Mouse (Mus musculus) R1 (cell line): ENCODE measurements around the gene Fam13c.

Source experiments
- DNase-seq: peaks from one replicate; pipeline ENCODE4 v3.0.0-alpha.2; 2018; ENCODE audit warnings: low read depth, low spot score

Fam13c gene

DNA sequence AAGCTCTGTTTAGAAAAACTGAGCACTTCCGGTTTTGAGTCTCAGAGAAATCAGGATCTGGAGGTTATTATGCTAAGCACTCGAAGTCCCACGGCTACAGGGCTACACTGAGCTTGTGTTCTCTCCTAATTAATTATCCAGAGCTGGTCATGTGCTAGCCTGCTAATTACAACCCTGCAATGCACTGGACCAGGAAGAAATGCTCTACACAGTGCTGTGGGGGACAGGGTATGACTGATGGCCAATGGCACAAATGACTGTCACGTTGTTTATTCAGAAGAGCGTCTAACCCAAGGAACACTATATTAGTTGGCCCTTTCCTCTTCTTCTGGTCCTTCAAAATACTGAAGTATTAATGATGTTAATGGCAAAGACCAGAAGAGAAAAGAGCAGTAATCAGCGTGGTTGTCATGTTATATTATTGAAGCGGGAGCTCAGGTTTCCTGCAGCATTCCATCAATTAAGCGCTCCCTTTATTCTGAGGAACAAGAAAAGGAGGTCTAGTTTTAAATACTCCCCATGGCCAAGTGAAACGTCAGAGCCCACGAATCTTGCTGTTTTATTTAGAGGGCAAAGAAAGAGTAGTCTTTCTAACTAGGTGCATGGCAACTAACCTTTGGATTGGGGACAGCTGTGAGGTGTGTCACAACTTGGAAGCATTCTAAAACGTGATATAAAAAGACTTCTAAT is 18.4 kb downstream of the Fam13c start:
- DNase-seq = no peak

DNA sequence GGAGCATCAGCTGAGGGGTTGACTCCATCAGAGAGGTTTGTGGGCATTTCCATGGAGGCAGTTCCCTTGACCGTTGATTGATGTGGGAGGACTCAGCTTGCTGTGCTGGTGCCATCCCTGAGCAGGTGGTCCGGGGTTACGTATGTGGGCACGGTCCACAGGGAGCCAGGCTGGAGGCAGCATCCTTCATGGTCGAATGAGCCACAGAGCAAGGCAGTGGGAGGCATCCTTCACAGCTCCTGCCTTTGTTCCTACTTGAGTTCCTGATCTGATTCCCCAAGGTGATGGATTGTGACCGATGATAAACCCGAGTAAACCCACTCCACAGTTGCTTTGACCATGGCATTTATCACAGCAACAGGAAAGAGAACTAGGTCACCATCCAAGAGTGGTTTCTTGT is 25.4 kb downstream of the Fam13c start:
- DNase-seq = no peak

DNA sequence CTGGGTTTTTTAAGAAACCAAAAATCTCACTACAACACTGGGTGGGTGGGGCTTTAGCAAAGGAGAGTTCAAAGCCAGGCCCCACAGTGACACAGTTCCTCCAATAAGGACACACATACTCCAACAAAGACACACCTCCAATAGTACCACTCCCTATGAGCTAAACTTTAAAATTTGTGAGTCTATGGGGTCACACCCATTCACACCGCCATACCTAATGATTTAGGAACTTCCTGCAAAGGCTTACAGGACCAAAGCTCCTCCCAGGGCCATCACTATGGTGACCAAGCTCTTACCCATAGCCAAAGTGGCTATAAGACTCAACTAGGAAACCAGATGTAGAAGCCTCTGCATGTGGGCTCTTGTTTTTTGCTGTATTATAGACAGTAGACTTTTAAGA is 30.6 kb downstream of the Fam13c start:
- peak; percentile 92 for DNase-seq

DNA sequence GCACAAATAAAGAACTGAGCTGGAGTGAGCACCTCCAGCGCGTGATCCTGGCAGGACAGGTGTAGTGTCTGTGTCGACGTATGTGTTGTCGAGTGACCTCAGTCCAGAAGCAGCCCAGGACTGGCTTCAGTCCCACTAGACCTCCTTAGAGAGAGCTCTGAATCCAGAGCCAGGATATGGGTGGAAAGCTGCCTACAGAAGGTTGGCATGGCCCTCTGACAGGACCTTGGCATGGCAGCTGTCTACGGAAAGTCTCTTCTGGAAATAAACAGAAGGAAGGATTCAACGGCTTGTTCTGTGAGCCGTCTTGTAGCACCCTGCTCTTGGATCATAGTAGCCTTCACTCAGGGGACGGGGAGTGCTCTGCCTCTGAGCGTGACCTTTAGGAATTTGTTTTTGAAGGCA is 37.5 kb downstream of the Fam13c start:
- DNase-seq = no peak

DNA sequence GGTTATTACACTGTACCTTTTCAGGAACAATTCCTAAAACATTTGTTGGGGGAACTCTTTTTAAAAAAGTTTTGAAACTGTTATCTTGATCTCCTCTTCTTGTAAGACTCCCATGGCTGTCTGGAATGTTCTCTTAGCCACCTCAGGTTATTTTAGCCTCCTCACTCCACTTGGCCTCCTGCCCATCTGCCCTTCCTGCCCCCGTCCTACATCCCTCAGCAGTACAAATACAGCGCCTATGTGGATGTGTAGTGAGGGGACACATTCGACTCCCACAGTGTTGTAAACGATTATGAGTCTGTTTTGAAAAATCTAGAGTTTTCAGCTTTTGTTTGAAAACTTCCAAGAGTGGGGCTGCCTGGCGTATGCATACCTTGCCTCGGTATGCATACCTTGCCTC is 43.5 kb downstream of the Fam13c start:
- DNase-seq = no peak

DNA sequence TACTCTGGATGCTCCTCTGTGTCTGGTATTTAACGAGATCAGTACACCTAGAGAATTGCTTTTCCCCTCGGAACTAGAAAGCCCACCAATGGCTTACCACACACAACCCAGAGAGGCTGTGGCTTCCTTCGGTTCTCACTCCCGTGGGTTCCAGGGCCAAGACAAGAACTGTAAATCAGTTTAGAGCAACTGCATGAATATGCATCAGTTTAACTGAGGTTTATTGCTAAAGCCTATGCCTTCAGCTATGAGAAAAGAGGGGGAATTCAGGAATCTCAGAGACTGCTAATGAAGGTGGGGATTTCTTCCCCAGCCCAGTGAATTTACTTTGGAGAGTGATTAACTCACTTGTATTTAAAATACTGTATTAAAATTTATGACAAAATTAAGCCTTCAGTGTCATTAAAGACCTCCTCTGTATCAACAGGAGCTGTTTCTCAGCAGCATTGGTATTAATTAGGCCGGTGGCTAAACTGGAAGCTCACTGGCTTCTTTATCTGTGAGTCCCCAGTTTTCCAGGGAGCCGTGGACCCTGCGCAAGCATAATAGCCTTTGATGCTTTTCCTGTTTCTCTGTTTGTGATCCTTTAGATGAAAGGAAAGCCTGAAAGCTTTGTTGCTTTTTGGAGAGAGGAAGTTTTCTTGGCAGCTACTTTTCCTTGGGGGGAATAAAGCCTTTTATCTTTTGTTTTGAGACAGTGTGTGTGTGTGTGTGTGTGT is 44.4 kb downstream of the Fam13c start:
- DNase-seq = no peak

DNA sequence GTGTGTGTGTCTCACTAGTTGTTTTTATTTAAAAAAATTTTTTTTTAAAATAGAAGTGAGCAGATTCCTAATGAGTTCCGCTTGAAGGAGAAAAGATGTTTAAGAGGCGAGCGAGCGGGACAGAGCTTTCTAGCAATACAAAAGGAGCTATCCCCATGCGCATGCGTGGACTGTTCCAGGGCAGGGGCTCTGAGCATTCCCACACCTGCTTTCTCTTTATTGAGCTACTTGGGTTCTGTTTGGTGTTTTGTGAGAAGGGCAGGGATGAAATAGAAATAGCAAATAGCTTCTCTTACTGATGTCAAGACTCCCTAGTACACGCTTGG is 45.0 kb downstream of the Fam13c start:
- DNase-seq = peak; percentile 57

DNA sequence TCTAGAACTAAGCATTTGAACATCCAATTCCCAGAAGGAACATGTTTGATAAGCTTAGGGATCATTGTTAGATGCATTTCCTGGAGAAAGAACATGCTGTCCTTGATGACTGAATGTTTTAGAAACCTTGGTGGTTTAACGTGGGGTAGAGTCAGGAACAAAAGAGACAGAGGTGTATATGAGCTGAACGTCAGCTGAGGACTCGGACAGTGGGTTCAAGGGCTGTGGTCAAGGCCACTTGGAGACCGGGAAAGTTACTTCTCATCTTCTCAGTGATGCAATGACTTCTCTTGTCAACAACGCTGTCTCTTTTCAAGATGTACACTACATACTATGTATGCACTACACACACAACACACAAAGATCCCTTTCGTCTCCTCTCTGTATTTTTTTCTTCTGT is 46.4 kb downstream of the Fam13c start:
- no peak for DNase-seq

DNA sequence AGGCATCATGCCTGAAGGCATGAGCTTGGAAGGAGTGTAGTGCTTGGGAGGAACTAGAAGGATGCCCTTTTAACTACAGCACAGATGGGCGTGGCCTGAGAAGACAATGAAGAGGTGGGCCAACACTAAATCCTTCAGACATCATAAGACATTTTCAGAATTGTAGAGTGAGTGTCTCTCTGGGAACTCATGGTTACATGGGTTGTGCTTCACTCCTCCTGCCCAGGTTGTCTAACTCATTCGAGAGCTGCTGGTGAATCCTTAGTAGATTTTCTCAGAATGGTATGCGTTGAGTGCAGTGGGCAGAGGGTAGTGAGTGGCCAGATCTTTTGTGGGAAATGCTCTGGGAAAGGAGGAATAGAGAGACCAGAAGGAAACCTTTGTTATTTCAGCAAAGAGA is 53.6 kb downstream of the Fam13c start:
- DNase-seq = no peak

DNA sequence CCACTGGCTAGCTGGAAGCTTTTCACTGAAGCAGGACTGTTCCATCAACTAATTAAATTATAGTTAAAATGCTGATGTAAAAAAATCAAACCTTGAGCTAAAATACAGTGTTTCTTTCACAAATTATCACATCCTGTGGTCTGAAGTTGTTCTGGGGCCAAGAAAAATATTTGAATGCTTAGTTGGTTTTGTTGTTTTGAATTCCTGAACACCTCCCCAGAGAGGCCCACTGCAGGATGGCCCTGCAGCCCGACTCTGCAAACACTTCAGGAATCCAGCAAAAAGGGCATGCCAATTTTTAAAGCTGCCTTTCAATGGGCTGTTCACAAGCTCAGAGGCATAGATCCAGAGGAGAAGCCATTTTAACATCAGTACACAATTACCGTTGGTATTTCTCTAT is 54.2 kb downstream of the Fam13c start:
- no peak for DNase-seq

DNA sequence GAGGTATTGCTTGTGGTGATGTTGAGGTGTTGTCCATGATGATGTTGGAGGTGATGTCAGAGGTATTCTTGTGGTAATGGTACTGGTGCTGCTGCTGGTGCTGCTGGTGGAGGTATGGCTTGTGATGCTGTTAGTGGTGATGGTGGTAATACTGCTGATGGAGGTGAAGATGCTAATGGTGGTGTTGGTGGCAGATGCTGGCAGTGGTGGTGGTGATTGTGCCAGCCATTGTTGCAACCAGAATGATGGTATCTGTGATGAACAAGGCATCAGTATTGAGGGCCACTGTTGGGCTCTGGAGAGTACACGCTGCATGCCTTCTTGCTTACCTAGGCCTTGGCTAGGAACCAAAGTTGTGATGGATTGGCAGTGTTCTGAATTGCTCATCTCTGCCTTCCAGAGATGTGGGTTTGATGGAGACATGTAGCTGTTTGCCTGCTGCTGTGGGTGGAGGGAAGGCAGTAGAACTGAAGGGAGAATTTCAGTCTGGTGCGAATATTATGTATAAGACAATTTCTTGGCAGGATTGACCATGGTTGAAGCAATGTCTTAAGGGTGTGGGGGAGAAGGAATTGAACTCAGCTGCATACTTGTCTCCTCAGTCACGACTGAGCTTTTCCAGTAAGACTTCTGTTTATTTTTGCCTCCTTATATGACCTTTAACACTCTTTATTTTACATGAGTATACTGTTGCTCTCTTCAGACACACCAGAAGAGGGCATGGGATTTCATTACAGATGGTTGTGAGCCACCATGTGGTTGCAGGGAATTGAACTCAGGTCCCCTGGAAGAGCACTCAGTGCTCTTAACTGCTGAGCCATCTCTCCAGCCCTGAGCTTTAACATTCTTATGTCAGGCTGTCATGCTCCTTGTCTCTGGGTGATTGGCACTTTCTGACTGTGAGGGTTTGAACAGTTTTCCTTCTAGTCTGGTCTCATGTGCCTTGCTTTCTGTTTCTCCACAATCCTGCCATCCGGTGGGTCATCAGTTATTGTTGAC is 55.1 kb downstream of the Fam13c start:
- no peak for DNase-seq

DNA sequence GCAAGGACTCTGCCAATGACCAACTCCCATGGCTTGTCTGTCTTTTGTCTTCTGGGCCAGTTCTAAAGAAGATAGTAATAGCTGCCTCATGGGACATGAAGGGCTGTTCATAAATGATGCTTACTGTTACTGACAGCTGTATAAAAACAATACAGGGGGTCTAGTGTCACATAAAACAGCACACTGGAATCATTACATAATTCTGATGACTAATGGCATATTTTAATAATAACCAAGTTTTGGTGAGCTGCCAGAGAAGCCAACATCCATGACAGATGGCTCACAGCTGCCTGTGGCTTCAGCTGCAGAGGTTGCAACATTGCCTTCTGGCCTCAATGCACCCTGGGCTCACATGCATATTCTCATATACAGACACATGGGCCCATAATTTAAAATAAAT is 56.7 kb downstream of the Fam13c start:
- no peak for DNase-seq

DNA sequence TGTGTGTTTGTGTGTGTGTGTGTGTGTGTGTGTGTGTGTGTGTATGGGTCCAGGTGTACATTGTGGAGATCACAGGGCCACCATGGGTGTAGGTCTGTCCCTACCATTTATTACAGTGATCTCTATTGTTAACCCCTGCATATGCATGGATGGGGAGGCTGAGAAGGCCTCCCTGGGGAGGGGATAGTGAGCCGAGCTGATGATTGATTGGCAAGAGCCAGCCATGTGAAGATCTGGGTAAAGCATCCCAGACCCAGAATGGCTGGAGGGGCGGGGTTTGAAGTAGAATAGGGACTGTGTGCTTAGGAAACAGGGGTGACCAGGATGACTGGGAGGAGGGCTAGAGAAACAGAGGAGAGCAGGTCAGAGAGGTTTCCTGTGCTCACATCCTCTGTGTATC is 58.0 kb downstream of the Fam13c start:
- DNase-seq = no peak

DNA sequence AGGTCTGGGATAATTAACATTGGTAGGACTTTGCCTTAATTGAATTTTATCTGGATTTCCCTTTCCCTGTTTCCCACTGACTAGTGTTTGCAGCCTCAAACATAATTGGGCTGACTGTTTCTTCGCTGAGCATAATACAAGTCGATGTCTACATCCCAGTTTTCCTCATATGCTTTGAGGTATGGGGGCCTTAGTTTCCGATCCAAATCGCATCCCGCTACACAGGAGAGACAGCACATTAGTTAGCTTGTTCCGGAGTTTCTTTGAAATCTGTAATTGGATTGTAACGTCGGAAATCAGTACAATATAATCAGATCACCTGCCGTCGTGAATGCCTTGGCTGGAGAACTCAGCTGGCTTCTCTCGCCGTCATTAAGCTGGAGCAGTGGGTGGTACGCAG is 59.0 kb downstream of the Fam13c start:
- DNase-seq = no peak

DNA sequence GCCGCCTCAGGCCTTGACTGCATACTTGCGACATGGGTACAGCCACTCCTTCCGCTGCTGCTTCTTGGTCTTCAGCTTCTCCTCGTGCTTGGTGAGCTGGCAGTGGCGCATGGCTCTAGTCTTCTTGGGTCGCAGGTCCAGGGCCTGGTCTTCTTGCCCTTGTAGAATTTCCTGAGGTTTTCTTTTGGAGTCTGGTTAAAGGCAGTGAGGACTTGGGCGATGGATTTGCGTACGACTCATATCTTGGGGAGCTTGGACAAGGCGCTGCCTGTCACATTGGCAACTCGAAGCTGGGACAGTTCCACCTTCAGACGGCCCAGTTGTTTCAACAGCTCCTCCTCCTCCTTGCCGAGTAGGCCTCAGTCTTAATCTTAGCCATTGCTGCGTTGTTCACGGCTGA is 64.6 kb downstream of the Fam13c start:
- no peak for DNase-seq

DNA sequence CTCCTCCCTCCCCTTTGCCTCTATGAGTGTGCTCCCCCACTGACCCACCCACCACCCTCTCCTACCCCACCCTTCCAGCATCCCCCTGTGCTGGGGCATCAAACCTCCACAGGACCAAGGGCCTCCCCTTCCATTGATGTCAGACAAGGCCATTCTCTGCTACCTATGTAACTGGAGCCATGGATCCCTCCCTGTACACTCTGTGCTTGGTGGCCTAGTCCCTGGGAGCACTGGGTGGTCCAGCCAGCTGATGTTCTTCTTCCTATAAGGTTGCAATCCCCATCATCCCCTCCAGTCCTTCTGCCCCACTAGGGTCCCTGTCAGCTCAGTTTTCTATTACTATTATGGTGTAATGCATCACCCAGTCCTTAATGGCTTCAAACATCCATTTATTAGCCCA is 65.1 kb downstream of the Fam13c start:
- no peak for DNase-seq

DNA sequence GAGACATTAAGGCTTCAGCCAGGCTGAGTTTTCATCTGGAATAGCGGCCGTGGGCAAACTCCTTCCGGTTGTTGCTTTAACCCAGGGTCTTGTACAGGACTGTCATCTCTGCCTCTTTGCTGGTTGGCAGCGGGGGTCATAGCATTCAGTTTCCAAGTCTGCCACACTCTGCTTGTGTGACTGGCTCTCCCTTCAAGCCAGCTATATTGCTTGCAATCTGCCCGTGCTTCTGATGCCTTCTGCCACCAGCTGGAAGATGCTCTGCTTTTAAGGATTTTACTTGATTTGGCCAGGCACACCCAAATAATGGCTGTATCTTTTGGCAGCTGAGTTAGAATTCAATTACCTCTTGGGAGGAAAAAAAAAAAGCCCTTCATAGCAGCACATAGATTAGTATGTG is 65.6 kb downstream of the Fam13c start:
- no peak for DNase-seq

DNA sequence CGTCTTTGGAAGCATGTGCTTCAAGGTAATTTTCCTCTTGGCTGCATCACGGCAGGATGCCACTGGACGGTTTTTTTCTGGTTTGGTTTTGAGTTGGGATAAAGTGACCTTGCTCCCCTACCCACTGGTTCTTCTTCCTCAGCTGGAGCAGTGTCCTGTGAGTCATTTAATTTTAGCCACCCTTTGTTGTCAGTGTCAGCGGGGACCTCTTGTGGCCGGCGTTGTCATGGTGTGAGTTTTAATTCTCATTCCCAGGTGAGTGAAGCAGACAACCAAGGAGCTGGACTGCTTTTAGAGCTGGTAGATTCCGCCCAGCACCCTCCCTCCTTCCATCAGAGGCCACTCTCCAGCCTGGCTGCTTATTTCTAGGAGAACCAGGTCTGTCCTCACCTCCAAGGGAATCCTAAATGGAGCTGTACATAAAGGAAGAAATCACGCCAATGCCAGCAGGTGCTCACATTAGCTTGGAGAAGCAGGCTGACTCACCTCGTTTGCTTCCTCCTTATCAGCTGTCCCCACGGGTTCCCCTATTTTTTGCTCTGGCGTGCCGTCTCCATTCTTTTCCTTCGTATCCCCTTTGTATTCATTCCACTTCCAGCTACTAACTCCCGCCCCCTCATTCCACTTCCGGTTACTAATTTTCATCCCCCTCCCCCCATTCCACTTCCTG is 66.4 kb downstream of the Fam13c start:
- peak; percentile 67 for DNase-seq

DNA sequence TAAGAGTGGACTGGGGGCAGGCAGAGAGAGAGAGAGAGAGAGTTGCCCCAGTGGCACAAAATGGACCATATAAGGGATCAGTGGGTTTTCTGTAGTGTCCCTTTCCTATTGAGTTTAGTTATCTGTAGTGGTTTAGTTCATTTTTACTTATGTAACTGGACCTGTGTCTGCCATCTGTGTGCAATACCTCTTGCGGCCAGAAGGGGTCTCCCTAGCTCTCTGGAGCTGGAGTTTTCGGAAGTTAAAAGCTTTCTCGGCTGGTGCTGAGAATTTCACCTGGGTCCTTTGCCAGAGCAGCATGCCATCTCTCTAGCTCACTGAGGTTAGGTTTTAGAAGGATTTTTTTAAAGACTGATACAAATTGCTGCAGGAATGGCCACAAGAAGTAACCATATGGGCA is 67.6 kb downstream of the Fam13c start:
- DNase-seq = peak; percentile 72

DNA sequence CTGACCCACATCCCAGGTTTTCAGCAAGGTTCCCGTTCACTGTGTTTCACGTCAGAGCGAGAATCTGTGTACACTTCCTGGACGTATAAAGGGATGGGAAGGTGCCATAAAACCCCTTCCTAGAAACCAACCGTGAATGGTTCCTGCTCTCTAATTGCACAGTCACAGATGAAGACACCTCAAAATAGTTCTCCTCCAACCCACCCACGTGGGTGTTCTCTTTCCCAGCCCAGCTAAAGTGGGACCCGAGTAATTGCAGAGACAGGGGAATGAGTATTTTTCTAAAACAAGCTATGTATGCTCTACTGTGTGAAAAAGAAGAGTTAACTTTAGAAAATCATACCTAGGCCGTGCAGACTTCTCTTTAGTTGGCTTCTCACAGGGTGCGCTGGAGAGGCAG is 74.6 kb downstream of the Fam13c start:
- DNase-seq = no peak

DNA sequence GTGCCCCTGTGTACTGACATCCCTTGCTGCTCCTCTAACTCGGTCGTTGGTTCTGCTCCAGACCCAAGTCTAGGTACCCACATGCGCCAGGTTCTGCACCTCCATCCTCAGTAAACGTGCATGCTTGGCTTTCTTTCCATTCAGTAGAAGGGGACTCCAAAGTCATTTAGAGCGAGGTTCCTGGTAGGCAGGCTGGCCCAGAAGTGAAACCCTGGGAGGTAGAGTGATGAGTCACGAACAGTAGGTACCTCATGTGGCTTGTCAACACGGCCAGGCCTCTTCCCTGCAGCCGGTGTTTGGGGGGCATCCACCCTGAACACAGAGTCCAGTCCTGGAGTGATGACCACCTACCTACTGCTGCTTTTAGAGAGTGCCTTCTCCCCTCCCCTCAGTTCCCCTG is 76.4 kb downstream of the Fam13c start:
- DNase-seq = no peak

DNA sequence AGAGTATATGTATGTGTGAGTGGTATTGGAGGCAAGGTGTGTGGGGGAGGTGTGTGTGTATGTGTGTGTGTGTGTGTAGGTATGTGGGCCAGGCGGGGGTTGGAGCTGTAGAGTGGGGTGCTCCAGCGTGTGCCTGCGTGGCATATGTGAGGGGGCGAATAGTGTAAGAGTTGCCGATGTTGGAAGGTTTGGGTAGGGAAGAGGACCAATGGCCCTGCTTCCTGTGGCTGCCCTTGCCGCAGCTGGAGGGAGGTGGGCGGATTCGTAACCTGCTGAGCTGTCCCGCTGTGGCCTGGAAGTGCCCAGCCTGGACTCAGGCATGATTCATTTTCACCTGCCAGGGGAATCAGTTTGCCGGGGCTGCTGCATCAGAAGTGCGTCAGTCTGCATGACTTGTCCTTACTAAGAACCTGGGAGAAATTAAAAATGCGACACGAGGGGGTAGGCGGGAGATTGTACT is 79.4 kb downstream of the Fam13c start:
- peak; percentile 13 for DNase-seq
